Mouse (Mus musculus): ENCODE measurements around the gene Psors1c2. TPM values are rescaled to one million over a fixed set of nuclear protein-coding genes. Genes with fewer than 3 reads are reported as not detected.

Gene Psors1c2
- total and polyA plus RNA-seq, 2 experiments from 2014 or later, result 0.14 TPM; not detected in 1

DNA sequence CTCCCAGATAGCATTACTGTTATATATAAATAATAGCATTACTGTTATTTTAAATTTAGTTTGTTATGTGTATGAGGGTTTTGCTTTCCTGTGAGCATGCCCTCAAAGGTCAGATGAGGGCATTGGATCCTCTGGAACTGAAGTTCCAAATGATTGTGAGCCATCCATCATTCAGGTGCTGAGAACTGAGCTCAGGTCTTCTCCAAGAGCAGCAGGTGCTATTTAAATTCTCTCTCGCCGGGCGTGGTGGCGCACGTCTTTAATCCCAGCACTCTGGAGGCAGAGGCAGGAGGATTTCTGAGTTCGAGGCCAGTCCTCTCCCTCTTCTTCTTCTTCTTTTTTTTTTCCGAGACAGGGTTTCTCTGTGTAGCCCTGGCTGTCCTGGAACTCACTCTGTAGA, 35.9 kb upstream of the Psors1c2 start:
- no peak overlapping the region for H3K9ac ChIP-seq (replicated peaks; ENCODE audit: low read depth, low read length)
- no peak overlapping the region for H3K27ac ChIP-seq (ENCODE audit: low read depth)
- WGBS, result 94% methylated on average over 7 of the region's 7 CpGs
- no peaks in the 10 kb centered on the region for H3K9me3 ChIP-seq (replicated peaks; ENCODE audit: control insufficient read depth, low read length)
- H3K4me2 ChIP-seq (ENCODE audit: low read depth, low read length), result no peak overlapping the region
- no peak for TF ChIP-seq EP300 (IDR thresholded peaks at IDR 0.05; ENCODE audit: low read depth)
- no peak for TF ChIP-seq CTCF (IDR thresholded peaks at IDR 0.05; ENCODE audit: low read depth)
- DNase-seq (ENCODE audit: low spot score), result no peak
- no peaks in the 10 kb centered on the region for H3K27me3 ChIP-seq (ENCODE audit: control insufficient read depth, insufficient read depth, low read length)
- no peak overlapping the region for H3K4me3 ChIP-seq (ENCODE audit: low read depth, low read length)
- no peak for ATAC-seq (ENCODE audit: insufficient read depth, low read depth)
- H3K36me3 ChIP-seq (replicated peaks; ENCODE audit: control insufficient read depth, insufficient read depth, low read length), result no peaks in the 10 kb centered on the region
- H3K4me1 ChIP-seq (ENCODE audit: control insufficient read depth, insufficient read depth), result no peaks in the 10 kb centered on the region

GRCm38 (mm10) chr17:35502226-35502625, 30.8 kb upstream of the Psors1c2 start:
- ATAC-seq (ENCODE audit: insufficient read depth, low read depth) (no peak), DNase-seq (ENCODE audit: low spot score) (no peak)
- peaks cover 35% of the 10 kb centered on the region for H3K27me3 ChIP-seq (ENCODE audit: control insufficient read depth, insufficient read depth, low read length)
- no peaks in the 10 kb centered on the region for H3K36me3 ChIP-seq (replicated peaks; ENCODE audit: control insufficient read depth, insufficient read depth, low read length)
- TF ChIP-seq CTCF (IDR thresholded peaks at IDR 0.05; ENCODE audit: low read depth) (no peak), EP300 (IDR thresholded peaks at IDR 0.05; ENCODE audit: low read depth) (no peak)
- H3K4me3 ChIP-seq (ENCODE audit: low read depth, low read length), result no peak overlapping the region
- H3K4me1 ChIP-seq (ENCODE audit: control insufficient read depth, insufficient read depth), result no peaks in the 10 kb centered on the region
- H3K27ac ChIP-seq (ENCODE audit: low read depth), result no peak overlapping the region
- 34% methylated on average over 6 of the region's 6 CpGs for WGBS
- no peaks in the 10 kb centered on the region for H3K9me3 ChIP-seq (replicated peaks; ENCODE audit: control insufficient read depth, low read length)
- no peak overlapping the region for H3K9ac ChIP-seq (replicated peaks; ENCODE audit: low read depth, low read length)
- H3K4me2 ChIP-seq (ENCODE audit: low read depth, low read length), result no peak overlapping the region

DNA sequence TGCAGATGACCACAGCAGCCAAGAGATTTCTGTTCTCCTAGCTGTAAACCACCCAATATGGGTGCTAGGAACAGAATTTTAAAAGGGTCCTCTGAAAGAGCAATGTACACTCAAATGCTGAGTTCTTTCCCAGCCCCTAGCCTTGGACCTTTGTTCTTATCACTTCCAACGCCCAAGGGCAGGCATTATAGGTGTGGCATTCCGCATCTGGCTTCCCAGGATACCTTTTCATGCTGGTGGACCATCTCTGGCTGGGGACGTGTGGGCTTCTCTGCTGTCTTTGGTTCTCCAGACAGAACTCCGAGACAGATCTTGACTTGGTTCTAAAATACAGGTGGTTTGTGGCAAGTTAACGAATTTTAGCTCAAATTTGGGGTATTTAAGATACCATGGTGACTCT, 30.2 kb upstream of the Psors1c2 start:
- 53% methylated on average over 5 of the region's 5 CpGs for WGBS
- DNase-seq (ENCODE audit: low spot score), result no peak
- Histone ChIP-seq H3K9me3 (replicated peaks; ENCODE audit: control insufficient read depth, low read length) (no peaks in the 10 kb centered on the region), H3K36me3 (replicated peaks; ENCODE audit: control insufficient read depth, insufficient read depth, low read length) (no peaks in the 10 kb centered on the region), H3K9ac (replicated peaks; ENCODE audit: low read depth, low read length) (no peak overlapping the region), H3K27me3 (ENCODE audit: control insufficient read depth, insufficient read depth, low read length) (peaks cover 40% of the 10 kb centered on the region), H3K27ac (ENCODE audit: low read depth) (no peak overlapping the region), H3K4me2 (ENCODE audit: low read depth, low read length) (no peak overlapping the region), H3K4me1 (ENCODE audit: control insufficient read depth, insufficient read depth) (no peaks in the 10 kb centered on the region), H3K4me3 (ENCODE audit: low read depth, low read length) (no peak overlapping the region)
- ATAC-seq (ENCODE audit: insufficient read depth, low read depth), result no peak
- no peak for TF ChIP-seq EP300 (IDR thresholded peaks at IDR 0.05; ENCODE audit: low read depth)
- no peak for TF ChIP-seq CTCF (IDR thresholded peaks at IDR 0.05; ENCODE audit: low read depth)

GRCm38 (mm10) chr17:35503849-35504248, 29.2 kb upstream of the Psors1c2 start:
- no peak for ATAC-seq (ENCODE audit: insufficient read depth, low read depth)

DNA sequence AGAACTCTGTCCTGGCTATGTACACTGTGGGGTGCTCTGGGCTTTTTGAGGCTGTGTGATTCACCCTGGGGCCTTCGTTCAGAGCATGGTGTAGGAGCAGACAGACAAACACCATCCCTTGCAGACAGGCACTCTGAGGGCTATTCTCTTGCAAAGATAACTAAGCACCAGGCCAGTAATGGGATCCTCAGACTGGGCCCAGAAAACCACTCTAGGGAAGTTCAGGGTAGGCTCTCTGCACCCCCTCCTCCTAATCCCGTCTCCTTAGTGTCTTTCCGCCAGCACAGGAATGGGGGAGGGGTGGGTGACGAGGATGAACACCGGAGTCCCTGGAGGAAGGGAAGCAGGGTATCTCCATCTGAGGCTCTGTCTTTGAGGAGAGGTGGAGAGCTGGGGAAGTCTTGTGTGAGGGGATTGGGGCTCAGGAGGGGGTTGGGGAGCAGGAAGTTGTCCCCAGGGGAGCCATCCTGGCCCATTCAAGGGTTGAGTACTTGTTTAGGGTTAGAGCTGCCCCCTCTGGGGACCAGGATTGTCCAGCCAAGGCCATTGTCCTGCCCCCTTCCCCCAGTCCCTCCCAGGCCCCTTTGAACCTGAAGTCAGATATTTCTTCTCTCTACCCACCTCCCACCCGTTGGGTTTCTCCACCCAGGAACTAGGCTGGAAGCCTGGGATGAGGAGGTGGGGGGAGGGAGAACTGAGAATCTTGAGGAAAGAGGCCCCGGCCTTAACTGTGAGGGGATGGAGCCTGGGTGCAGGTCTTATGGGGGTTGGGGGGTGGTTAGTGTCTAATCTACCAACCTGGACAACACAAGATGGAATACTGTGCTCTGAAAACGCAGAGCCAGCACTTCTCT, 28.1 kb upstream of the Psors1c2 start:
- Histone ChIP-seq H3K27ac (ENCODE audit: low read depth) (no peak overlapping the region), H3K4me1 (ENCODE audit: control insufficient read depth, insufficient read depth) (no peaks in the 10 kb centered on the region), H3K36me3 (replicated peaks; ENCODE audit: control insufficient read depth, insufficient read depth, low read length) (no peaks in the 10 kb centered on the region), H3K9me3 (replicated peaks; ENCODE audit: control insufficient read depth, low read length) (no peaks in the 10 kb centered on the region), H3K4me3 (ENCODE audit: low read depth, low read length) (no peak overlapping the region), H3K4me2 (ENCODE audit: low read depth, low read length) (no peak overlapping the region), H3K27me3 (ENCODE audit: control insufficient read depth, insufficient read depth, low read length) (peaks cover 49% of the 10 kb centered on the region), H3K9ac (replicated peaks; ENCODE audit: low read depth, low read length) (no peak overlapping the region)
- no peak for DNase-seq (ENCODE audit: low spot score)
- TF ChIP-seq EP300 (IDR thresholded peaks at IDR 0.05; ENCODE audit: low read depth) (no peak), CTCF (IDR thresholded peaks at IDR 0.05; ENCODE audit: low read depth) (no peak)
- WGBS, result 33% methylated on average over 8 of the region's 8 CpGs
- ATAC-seq (ENCODE audit: insufficient read depth, low read depth), result no peak

More at GRCm38 (mm10) chr17:35503849-35504248, 29.2 kb upstream of the Psors1c2 start:
- Histone ChIP-seq H3K27ac (ENCODE audit: low read depth) (no peak overlapping the region), H3K36me3 (replicated peaks; ENCODE audit: control insufficient read depth, insufficient read depth, low read length) (no peaks in the 10 kb centered on the region), H3K9me3 (replicated peaks; ENCODE audit: control insufficient read depth, low read length) (no peaks in the 10 kb centered on the region), H3K4me2 (ENCODE audit: low read depth, low read length) (no peak overlapping the region), H3K4me1 (ENCODE audit: control insufficient read depth, insufficient read depth) (no peaks in the 10 kb centered on the region), H3K4me3 (ENCODE audit: low read depth, low read length) (no peak overlapping the region), H3K27me3 (ENCODE audit: control insufficient read depth, insufficient read depth, low read length) (peaks cover 46% of the 10 kb centered on the region), H3K9ac (replicated peaks; ENCODE audit: low read depth, low read length) (no peak overlapping the region)
- no peak for DNase-seq (ENCODE audit: low spot score)
- 22% methylated on average over 5 of the region's 5 CpGs for WGBS
- TF ChIP-seq CTCF (IDR thresholded peaks at IDR 0.05; ENCODE audit: low read depth) (no peak), EP300 (IDR thresholded peaks at IDR 0.05; ENCODE audit: low read depth) (no peak)
